ENCODE assay signal across 10 mouse cellular contexts in the genomic region with DNA sequence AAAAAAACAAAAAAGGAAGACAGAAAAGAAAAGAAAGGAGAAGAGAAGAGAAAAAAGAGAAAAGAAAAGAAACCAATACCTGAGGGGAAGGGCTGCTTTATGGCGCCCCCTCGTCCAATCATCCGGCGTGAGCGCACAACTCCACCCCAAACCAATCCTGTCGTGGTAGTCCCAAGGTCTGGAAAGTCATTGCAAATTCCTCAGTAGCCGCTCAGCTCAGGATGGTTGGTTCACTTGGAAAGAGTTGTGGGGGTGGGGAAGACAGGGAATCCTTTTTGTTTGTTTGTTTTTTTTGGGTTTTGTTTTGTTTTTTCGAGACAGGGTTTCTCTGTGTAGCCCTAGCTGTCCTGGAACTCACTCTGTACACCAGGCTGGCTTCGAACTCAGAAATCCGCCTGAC. TPM values are rescaled to one million over a fixed set of nuclear protein-coding genes. Genes with fewer than 3 reads are reported as not detected.
DNase-seq lines count a peak whose midpoint lies in the region; ATAC-seq and TF ChIP-seq lines count a peak whose summit lies in the region.
"Had no signal": no experiment of that assay in that cellular context is flagged by ENCODE, and none has a peak within 500 bp of the region (broad histone marks: within the 10 kb centered on the region; RNA-seq: fewer than 3 reads in every experiment).

No protein-coding gene starts in this region.

- peaks cover 1% of the 10 kb centered on the region for H3K36me3 ChIP-seq in forebrain, embryonic 10.5 days (replicated peaks)
- H3K36me3 ChIP-seq in limb, embryonic 12.5 days, result no peaks in the 10 kb centered on the region
- no peaks in the 10 kb centered on the region for H3K36me3 ChIP-seq in neural tube, embryonic 15.5 days

- peak overlapping the region; percentile 88 for H3K4me2 ChIP-seq in limb, embryonic 12.5 days
- peak overlapping the region; percentile 90 for H3K4me2 ChIP-seq in neural tube, embryonic 15.5 days

- 38% methylated on average over 10 of the region's 10 CpGs for whole genome bisulfite sequencing in forebrain, embryonic 10.5 days
- 18% methylated on average over 10 of the region's 10 CpGs for WGBS in limb, embryonic 12.5 days
- WGBS in neural tube, embryonic 15.5 days, result 27% methylated on average over 10 of the region's 10 CpGs

- TF ChIP-seq CTCF in layer of hippocampus, adult 2 months (conservative IDR thresholded peaks at IDR 0.05), result no peak

- peaks cover 19% of the 10 kb centered on the region for H3K27me3 ChIP-seq in forebrain, embryonic 10.5 days (ENCODE audit: poor library complexity, severe bottlenecking)
- no peaks in the 10 kb centered on the region for H3K27me3 ChIP-seq in limb, embryonic 12.5 days
- peaks cover 17% of the 10 kb centered on the region for H3K27me3 ChIP-seq in neural tube, embryonic 15.5 days (replicated peaks)

- no peak for DNase-seq in layer of hippocampus, adult 2 months (ENCODE audit: low spot score in 2 of 2)
- no peak for DNase-seq in layer of hippocampus, adult 11-12 months (ENCODE audit: low spot score)
- no peak for DNase-seq in forebrain, embryonic 10.5 days (ENCODE audit: extremely low spot score, low spot score)
- DNase-seq in frontal cortex, postnatal 25 days (ENCODE audit: low spot score in 2 of 2), result no peak
- no peak for DNase-seq in layer of hippocampus, adult 8-10 months (ENCODE audit: low spot score in 2 of 2)
- DNase-seq in cerebellum, postnatal 25 days, result no peak
- DNase-seq: cerebellum, adult 8-10 months; layer of hippocampus, adult 9-11 months had no signal

- no peaks in the 10 kb centered on the region for H3K9me3 ChIP-seq in forebrain, embryonic 10.5 days
- no peaks in the 10 kb centered on the region for H3K9me3 ChIP-seq in limb, embryonic 12.5 days
- H3K9me3 ChIP-seq in neural tube, embryonic 15.5 days (replicated peaks), result no peaks in the 10 kb centered on the region

- H3K4me3 ChIP-seq in layer of hippocampus, adult 2 months, result peak overlapping the region; percentile 46; the same call in 1 of the 2 replicates
- H3K4me3 ChIP-seq in forebrain, embryonic 10.5 days, result peak overlapping the region; percentile 85
- H3K4me3 ChIP-seq in limb, embryonic 12.5 days (replicated peaks), result peak overlapping the region; percentile 72
- H3K4me3 ChIP-seq in neural tube, embryonic 15.5 days (replicated peaks), result peak overlapping the region; percentile 51

- no peak for ATAC-seq in limb, embryonic 12.5 days (ENCODE audit: insufficient number of reproducible peaks, insufficient read depth, low FRiP score, low TSS enrichment, low read depth)
- no peak for ATAC-seq in neural tube, embryonic 15.5 days (ENCODE audit: low FRiP score)

- H3K27ac ChIP-seq in layer of hippocampus, adult 2 months, result no peak overlapping the region
- no peak overlapping the region for H3K27ac ChIP-seq in forebrain, embryonic 10.5 days
- H3K27ac ChIP-seq in limb, embryonic 12.5 days, result no peak overlapping the region
- H3K27ac ChIP-seq in neural tube, embryonic 15.5 days (replicated peaks), result no peak overlapping the region

- H3K4me1 ChIP-seq in forebrain, embryonic 10.5 days, result peaks cover 46% of the 10 kb centered on the region
- peaks cover 9% of the 10 kb centered on the region for H3K4me1 ChIP-seq in limb, embryonic 12.5 days (replicated peaks)
- peaks cover 27% of the 10 kb centered on the region for H3K4me1 ChIP-seq in neural tube, embryonic 15.5 days

- no peak overlapping the region for H3K9ac ChIP-seq in limb, embryonic 12.5 days (replicated peaks)
- no peak overlapping the region for H3K9ac ChIP-seq in neural tube, embryonic 15.5 days (replicated peaks)

RNA-seq across cellular contexts. Expression of a gene that starts 23.3 kb away (rescaled TPM):
- 10 to 100 TPM; 16.2 TPM for total RNA-seq in layer of hippocampus, adult 2 months (2021)
- polyA plus RNA-seq in forebrain, embryonic 10.5 days (2016; fragmentation: Nextera tagmentation; extraction: Ambion mirVana), result 30.6 and 33.1 TPM in 2 replicates
- 28.7 and 39.6 TPM in 2 replicates for polyA plus RNA-seq in limb, embryonic 12.5 days (2016; fragmentation: Nextera tagmentation; extraction: Ambion mirVana)
- 36.8 and 37.8 TPM in 2 replicates for polyA plus RNA-seq in neural tube, embryonic 15.5 days (2015; fragmentation: Nextera tagmentation; extraction: Ambion mirVana)
- 10 to 100 TPM; 12.0 to 15.1 (median 13.7) TPM for total RNA-seq in layer of hippocampus, adult 8-10 months (2022)

RNA-seq across cellular contexts. Expression of a gene that starts 35.0 kb away (rescaled TPM):
- 10 to 100 TPM; 37.9 to 40.6 TPM for total RNA-seq in layer of hippocampus, adult 2 months (2021)
- 10.7 and 11.9 TPM in 2 replicates for polyA plus RNA-seq in forebrain, embryonic 10.5 days (2016; fragmentation: Nextera tagmentation; extraction: Ambion mirVana)
- 10.9 and 11.5 TPM in 2 replicates for polyA plus RNA-seq in limb, embryonic 12.5 days (2016; fragmentation: Nextera tagmentation; extraction: Ambion mirVana)
- polyA plus RNA-seq in neural tube, embryonic 15.5 days (2015; fragmentation: Nextera tagmentation; extraction: Ambion mirVana), result 13.9 and 14.8 TPM in 2 replicates
- 10 to 100 TPM; 36.4 to 40.7 (median 38.9) TPM for total RNA-seq in layer of hippocampus, adult 8-10 months (2022)
